Mouse (Mus musculus) left cerebral cortex, postnatal 4 days (tissue): Measurements from ENCODE around the gene Gm3317. TPM values are rescaled to one million over a fixed set of nuclear protein-coding genes. Genes with fewer than 3 reads are reported as not detected.
"Not testable (repeated sequence)": the region's sequence is repeated elsewhere in the genome, so short reads cannot be mapped to it uniquely, and the experiment has no call there.

Experiments
- DNase-seq: peaks from one replicate; pipeline ENCODE4 v3.0.0-alpha.2; 2022
- intact Hi-C: fragments of 180-260 bp; cut with DNase I; formaldehyde crosslinking; loops from one replicate; pipeline ENCODE4 v1.15.1; 2025
- total RNA-seq, 2 experiments: library from RNA; stranded (reverse); gene quantifications; 2 replicates each; pipeline ENCODE4 v1.2.3; 2021

Gene Gm3317
- total RNA-seq, result not detected

GRCm38 (mm10) chr14:5164235-5164634, at the start of gene Gm3317:
Gene Gm3317, plus strand, starts transcription at chr14:5164535.
- intact Hi-C loops, DNase-seq: not testable (repeated sequence)

- intact Hi-C loops, DNase-seq: not testable (repeated sequence)
These were observed 33.1 kb upstream of the Gm3317 start, which contains the start of gene Gm8279 for GRCm38 (mm10) chr14:5131219-5131618. Gene Gm8279, plus strand, starts transcription at chr14:5131519.

GRCm38 (mm10) chr14:5185493-5185892, 21.2 kb downstream of the Gm3317 start, which contains the start of gene Gm8271:
Gene Gm8271, plus strand, starts transcription at chr14:5185793.
- DNase-seq, intact Hi-C loops: not testable (repeated sequence)

Other genes with a start within 250 kb of the Gm3317 start
- not detected for gene Gm8297, start 180.6 kb upstream of the Gm3317 start, total RNA-seq
- gene Gm3298, start 148.6 kb upstream of the Gm3317 start, total RNA-seq, result 1 to 10 TPM; 1.6 to 2.5 TPM
- not detected for gene 4930555G01Rik, start 113.9 kb upstream of the Gm3317 start, total RNA-seq
- 10 to 100 TPM; 11.4 to 13.8 TPM for gene Gm8281, start 93.5 kb upstream of the Gm3317 start, total RNA-seq
- gene Gm8279, start 33.0 kb upstream of the Gm3317 start, total RNA-seq, result under 1 TPM in 1 of 2 experiments, not detected in 1; 0.46 TPM
- gene Gm8271, start 21.3 kb downstream of the Gm3317 start, total RNA-seq, result not detected
- gene Gm3526, start 96.0 kb downstream of the Gm3317 start, total RNA-seq, result under 1 TPM in 1 of 2 experiments, not detected in 1; 0.38 TPM
- under 1 TPM in 1 of 2 experiments, not detected in 1; 0.40 TPM for gene Gm3542, start 170.4 kb downstream of the Gm3317 start, total RNA-seq
- under 1 TPM in 1 of 2 experiments, not detected in 1; 0.79 TPM for gene Gm3500, start 224.5 kb downstream of the Gm3317 start, total RNA-seq